Mouse (Mus musculus): ENCODE measurements around the gene Slc43a2. TPM values are rescaled to one million over a fixed set of nuclear protein-coding genes. Genes with fewer than 3 reads are reported as not detected.

Gene Slc43a2
- polyA plus RNA-seq, 1 experiment, result 15.9 TPM

DNA sequence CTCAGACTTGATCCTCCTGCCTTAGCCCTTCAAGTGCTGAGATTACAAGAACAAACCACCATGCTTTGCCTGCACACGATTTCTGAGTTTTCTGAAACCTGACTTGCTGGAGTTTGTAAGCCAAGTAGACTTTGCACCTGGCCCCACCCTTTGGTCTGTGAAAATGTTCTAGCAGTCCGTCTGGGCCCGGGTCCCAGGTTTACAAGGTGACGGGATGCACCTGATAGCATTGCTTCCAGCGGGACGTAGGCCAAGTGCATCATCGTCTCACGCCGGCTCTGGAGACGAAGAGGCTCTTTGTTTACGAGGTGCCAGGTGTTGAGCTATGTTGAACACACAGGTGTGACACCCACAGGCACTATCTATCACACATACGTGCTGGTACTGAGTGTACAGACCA, 37.5 kb downstream of the Slc43a2 start:
- H3K4me2 ChIP-seq (ENCODE audit: low read depth), result no peak overlapping the region
- H3K27me3 ChIP-seq (ENCODE audit: control insufficient read depth, insufficient read depth, insufficient read length), result no peaks in the 10 kb centered on the region
- no peak overlapping the region for H3K4me3 ChIP-seq
- no peak overlapping the region for H3ac ChIP-seq (ENCODE audit: control insufficient read depth, insufficient read length)
- TF ChIP-seq MAX (IDR thresholded peaks at IDR 0.05; ENCODE audit: low read depth), result no peak
- no peak for TF ChIP-seq E2F4 (IDR thresholded peaks at IDR 0.05; ENCODE audit: insufficient read depth)
- TF ChIP-seq CEBPB (IDR thresholded peaks at IDR 0.05; ENCODE audit: insufficient read depth, poor library complexity, severe bottlenecking), result no peak
- H3K79me2 ChIP-seq (ENCODE audit: control insufficient read depth, insufficient read depth), result no peaks in the 10 kb centered on the region
- no peaks in the 10 kb centered on the region for H3K36me3 ChIP-seq (ENCODE audit: control insufficient read depth, insufficient read depth)

DNA sequence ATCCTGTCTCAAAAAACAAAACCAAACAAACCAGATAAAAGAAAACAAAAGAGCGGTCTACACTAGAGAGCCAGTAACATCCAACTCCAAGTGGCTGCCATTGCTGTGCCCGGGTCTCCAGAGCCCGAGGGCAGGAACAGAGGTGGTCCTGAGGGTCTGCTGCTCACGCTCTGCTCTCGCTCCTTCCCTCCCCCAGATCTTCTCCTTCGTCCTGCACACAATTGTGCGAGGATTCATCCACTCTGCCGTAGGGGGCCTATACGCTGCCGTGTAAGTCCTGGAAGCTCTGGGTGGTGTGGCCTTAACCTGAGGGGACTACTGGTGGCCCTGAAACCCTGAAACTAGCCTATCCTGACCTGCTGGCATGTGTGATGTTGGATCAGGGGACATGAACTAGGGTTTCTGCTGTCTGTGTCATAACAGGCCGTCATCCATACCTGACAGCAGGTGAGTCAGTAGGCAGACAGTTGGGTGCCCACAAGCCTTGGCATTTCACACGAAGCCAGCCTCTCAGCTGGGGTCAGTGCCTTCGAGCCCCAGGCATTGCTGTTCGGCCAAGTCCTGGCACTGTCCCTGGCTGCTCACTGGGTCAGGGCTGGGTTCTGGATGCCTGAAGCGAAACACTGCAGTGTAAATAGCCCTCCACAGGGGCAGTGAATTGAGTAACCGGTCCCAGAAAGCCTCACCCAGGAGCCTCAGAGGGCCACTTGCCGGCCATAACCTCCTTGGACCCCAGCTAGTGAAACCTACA, 39.1 kb downstream of the Slc43a2 start:
- no peak overlapping the region for H3K4me3 ChIP-seq
- no peaks in the 10 kb centered on the region for H3K27me3 ChIP-seq (ENCODE audit: control insufficient read depth, insufficient read depth, insufficient read length)
- no peaks in the 10 kb centered on the region for H3K79me2 ChIP-seq (ENCODE audit: control insufficient read depth, insufficient read depth)
- H3K36me3 ChIP-seq (ENCODE audit: control insufficient read depth, insufficient read depth), result no peaks in the 10 kb centered on the region
- TF ChIP-seq MYOG (IDR thresholded peaks at IDR 0.05; ENCODE audit: control insufficient read depth in 1 of 3, insufficient read depth in 1 of 3, insufficient read length in 2 of 3, low read depth in 2 of 3), result no peak
- TF ChIP-seq MAX (IDR thresholded peaks at IDR 0.05; ENCODE audit: low read depth), result no peak
- no peak for TF ChIP-seq E2F4 (IDR thresholded peaks at IDR 0.05; ENCODE audit: insufficient read depth)
- no peak for TF ChIP-seq MYOD1 (IDR thresholded peaks at IDR 0.05; ENCODE audit: control insufficient read depth in 1 of 3, insufficient read length in 2 of 3, low read depth in 2 of 3)
- no peak for TF ChIP-seq CEBPB (IDR thresholded peaks at IDR 0.05; ENCODE audit: insufficient read depth, poor library complexity, severe bottlenecking)
- no peak for TF ChIP-seq POLR2AphosphoS2 (IDR thresholded peaks at IDR 0.05; ENCODE audit: insufficient read length, low read depth)
- no peak overlapping the region for H3K4me2 ChIP-seq (ENCODE audit: low read depth)
- H3ac ChIP-seq (ENCODE audit: control insufficient read depth, insufficient read length), result no peak overlapping the region

DNA sequence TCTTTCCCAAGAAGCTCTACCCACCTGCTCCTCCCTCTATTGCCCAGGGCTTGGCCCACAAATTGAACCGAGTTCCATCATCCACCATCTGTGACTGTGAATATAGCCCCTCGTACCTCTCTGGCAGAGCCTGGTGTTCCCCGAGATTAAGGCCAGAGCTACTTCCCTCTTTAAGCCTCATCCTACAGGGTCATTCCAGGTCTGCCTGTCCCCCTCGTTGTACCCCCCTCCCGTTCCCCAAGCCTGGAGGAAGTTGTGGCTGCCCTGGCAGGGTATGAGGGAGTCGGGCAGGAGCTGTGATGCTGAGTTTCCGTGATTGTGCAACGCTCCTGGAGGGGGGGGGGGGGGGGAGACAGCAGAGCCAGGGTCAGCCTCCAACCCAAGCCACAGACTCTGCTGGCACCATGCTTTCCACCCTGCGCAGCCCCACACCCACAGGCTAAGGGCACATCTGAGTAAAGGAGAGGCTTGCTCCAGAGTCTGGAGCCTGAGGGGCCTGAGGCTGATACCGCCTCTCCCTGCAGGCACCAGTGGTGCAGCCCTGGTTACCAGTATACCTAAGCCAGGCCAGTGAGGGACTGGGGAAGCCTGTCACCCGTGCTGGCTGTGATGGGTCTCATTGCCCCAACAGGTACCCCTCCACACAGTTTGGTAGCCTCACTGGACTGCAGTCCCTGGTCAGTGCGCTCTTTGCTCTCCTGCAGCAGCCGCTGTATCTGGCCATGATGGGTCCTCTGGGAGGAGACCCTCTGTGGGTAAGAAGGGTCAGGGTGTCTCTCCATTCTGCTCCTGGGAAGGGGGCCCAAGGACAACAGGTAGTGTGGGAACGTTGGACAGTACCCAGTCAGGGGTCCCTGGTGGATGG, 39.9 kb downstream of the Slc43a2 start:
- H3K36me3 ChIP-seq (ENCODE audit: control insufficient read depth, insufficient read depth), result no peaks in the 10 kb centered on the region
- no peaks in the 10 kb centered on the region for H3K27me3 ChIP-seq (ENCODE audit: control insufficient read depth, insufficient read depth, insufficient read length)

DNA sequence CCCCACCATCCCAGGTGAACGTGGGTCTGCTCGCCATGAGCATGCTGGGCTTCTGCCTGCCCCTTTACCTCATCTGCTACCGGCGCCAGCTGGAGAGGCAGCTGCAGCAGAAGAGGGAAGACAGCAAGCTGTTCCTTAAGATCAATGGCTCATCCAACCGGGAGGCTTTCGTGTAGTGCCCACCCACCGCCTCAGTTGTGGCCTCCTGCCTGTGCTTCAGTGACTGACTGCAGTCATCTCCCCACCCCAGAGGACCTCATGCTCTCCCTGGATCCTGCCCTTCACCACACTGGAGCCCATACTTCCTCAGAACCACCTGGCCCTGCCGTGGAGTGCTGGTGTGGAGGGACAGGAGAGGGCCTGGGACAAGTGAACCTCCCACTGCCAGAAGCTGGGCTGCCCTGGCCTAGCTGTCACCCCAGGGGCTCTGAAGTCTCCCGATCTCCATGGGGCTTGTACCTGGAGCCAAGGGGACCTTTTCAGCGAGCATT, 40.9 kb downstream of the Slc43a2 start:
- Histone ChIP-seq H3ac (ENCODE audit: control insufficient read depth, insufficient read length) (no peak overlapping the region), H3K79me2 (ENCODE audit: control insufficient read depth, insufficient read depth) (no peaks in the 10 kb centered on the region), H3K27me3 (ENCODE audit: control insufficient read depth, insufficient read depth, insufficient read length) (no peaks in the 10 kb centered on the region), H3K36me3 (ENCODE audit: control insufficient read depth, insufficient read depth) (no peaks in the 10 kb centered on the region), H3K4me2 (ENCODE audit: low read depth) (no peak overlapping the region), H3K4me3 (no peak overlapping the region)
- TF ChIP-seq TCF3 (IDR thresholded peaks at IDR 0.05; ENCODE audit: insufficient read length, low read depth) (no peak), POLR2AphosphoS2 (IDR thresholded peaks at IDR 0.05; ENCODE audit: insufficient read length, low read depth) (no peak), CEBPB (IDR thresholded peaks at IDR 0.05; ENCODE audit: insufficient read depth, poor library complexity, severe bottlenecking) (no peak), REST (IDR thresholded peaks at IDR 0.05; ENCODE audit: insufficient read depth, insufficient read length) (no peak), MYOG (IDR thresholded peaks at IDR 0.05; ENCODE audit: control insufficient read depth in 1 of 3, insufficient read depth in 1 of 3, insufficient read length in 2 of 3, low read depth in 2 of 3) (peak in 2 of 3 experiments; percentile 50 to 60), SRF (IDR thresholded peaks at IDR 0.05; ENCODE audit: control insufficient read depth, insufficient read length, low read depth) (no peak), E2F4 (IDR thresholded peaks at IDR 0.05; ENCODE audit: insufficient read depth) (no peak), USF1 (IDR thresholded peaks at IDR 0.05; ENCODE audit: low read depth) (no peak), POLR2A (IDR thresholded peaks at IDR 0.05; ENCODE audit: insufficient read length, low read depth) (no peak), MYOD1 (IDR thresholded peaks at IDR 0.05; ENCODE audit: control insufficient read depth in 1 of 3, insufficient read length in 2 of 3, low read depth in 2 of 3) (peak in 2 of 3 experiments; percentile 49 to 50), TCF12 (IDR thresholded peaks at IDR 0.05; ENCODE audit: insufficient read depth, poor library complexity, severe bottlenecking) (no peak), MAX (IDR thresholded peaks at IDR 0.05; ENCODE audit: low read depth) (no peak)

More for the DNA sequence above, 39.9 kb downstream of the Slc43a2 start:
- TF ChIP-seq MYOG (IDR thresholded peaks at IDR 0.05; ENCODE audit: control insufficient read depth in 1 of 3, insufficient read depth in 1 of 3, insufficient read length in 2 of 3, low read depth in 2 of 3), result no peak
- TF ChIP-seq SRF (IDR thresholded peaks at IDR 0.05; ENCODE audit: control insufficient read depth, insufficient read length, low read depth), result no peak
- no peak for TF ChIP-seq MAX (IDR thresholded peaks at IDR 0.05; ENCODE audit: low read depth)
- TF ChIP-seq CEBPB (IDR thresholded peaks at IDR 0.05; ENCODE audit: insufficient read depth, poor library complexity, severe bottlenecking), result peak; percentile 86; the same call in 1 of the 2 replicates
- no peak for TF ChIP-seq POLR2A (IDR thresholded peaks at IDR 0.05; ENCODE audit: insufficient read length, low read depth)
- no peak for TF ChIP-seq USF1 (IDR thresholded peaks at IDR 0.05; ENCODE audit: low read depth)
- no peak for TF ChIP-seq MYOD1 (IDR thresholded peaks at IDR 0.05; ENCODE audit: control insufficient read depth in 1 of 3, insufficient read length in 2 of 3, low read depth in 2 of 3)
- no peak for TF ChIP-seq E2F4 (IDR thresholded peaks at IDR 0.05; ENCODE audit: insufficient read depth)
- Histone ChIP-seq H3K79me2 (ENCODE audit: control insufficient read depth, insufficient read depth) (no peaks in the 10 kb centered on the region), H3ac (ENCODE audit: control insufficient read depth, insufficient read length) (no peak overlapping the region), H3K4me3 (no peak overlapping the region), H3K4me2 (ENCODE audit: low read depth) (no peak overlapping the region)
